Mouse (Mus musculus) cerebellum, adult 11-12 months (tissue): ENCODE results near the gene Tm4sf5.

ENCODE experiments used
- DNase-seq: peaks from one replicate; pipeline ENCODE4 v3.0.0; 2022

The Tm4sf5 gene

GRCm38 (mm10) chr11:70553940-70554339 lies 48.9 kb downstream of the Tm4sf5 start:
- no peak for DNase-seq

- DNase-seq, result no peak
Observed at GRCm38 (mm10) chr11:70557545-70557944, 52.5 kb downstream of the Tm4sf5 start.
